Mouse (Mus musculus): ENCODE results near the gene Pcnp.

GRCm38 (mm10) chr16:55970416-55970815 lies 59.1 kb downstream of the Pcnp start:
- TF ChIP-seq GATA1 (IDR thresholded peaks at IDR 0.05; ENCODE audit: low read length) (no peak), TAL1 (IDR thresholded peaks at IDR 0.05; ENCODE audit: low read length) (no peak)
